Mouse (Mus musculus): ENCODE results near the gene Arntl2.
"Not testable (repeated sequence)": the region's sequence is repeated elsewhere in the genome, so short reads cannot be mapped to it uniquely, and the experiment has no call there.

Arntl2 gene

DNA sequence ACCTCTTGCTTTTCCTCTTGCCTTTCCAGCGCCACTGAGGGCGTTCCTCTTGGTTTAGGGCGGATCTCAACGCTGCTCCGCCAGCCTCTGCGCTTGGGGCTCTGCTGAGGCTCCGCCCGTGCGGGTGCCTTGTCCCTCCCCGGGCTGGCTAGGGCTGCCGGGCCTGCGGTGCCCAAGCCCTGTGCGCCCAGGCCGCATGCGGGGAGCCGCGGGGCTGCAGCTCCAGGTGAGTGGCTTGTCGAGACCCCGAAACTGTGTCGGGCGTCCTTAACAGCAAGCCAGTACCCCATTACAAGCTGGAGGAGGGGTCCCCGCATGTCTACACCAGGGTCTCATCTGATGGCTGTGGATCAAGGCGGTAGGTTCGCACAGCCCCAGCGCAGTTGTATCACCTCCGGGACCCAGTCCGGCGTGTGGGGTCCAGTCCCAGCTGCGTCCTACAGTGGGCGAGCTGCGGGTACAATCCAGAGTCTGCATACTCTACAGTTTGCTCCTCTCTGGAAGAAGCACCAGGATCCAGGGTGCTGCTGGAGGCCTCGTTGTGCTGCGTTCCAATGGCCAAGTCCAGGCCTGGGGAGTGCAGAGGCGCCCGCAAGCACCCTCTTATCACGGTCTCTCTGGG is at the start of gene Arntl2:
Gene Arntl2 (plus strand): TSS at position 132 of the 622 bp plus-strand sequence.
- DNase-seq (ENCODE audit: low spot score in 2 of 2) = peak; percentile 20 to 63

DNA sequence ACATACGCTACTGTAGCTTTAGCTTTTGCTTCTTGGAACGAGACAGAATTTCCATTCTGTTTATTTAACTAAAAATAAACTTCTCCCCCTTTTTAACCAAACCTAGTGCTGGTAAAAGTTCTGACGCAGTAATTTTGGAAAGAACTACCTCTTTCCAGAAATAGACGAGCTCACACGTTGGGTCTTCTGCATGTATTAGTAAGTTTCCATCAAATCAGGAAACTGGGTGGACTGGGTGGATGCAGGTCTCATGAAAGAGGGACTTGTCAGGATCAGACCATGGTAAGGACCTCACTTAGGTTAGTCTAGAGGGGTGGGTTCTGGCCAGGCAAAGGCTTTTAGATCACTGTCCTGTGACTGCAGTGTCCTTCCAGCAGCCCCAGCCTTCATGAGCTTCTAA is 49.3 kb upstream of the Arntl2 start:
- DNase-seq (ENCODE audit: low spot score in 2 of 2) = no peak

DNA sequence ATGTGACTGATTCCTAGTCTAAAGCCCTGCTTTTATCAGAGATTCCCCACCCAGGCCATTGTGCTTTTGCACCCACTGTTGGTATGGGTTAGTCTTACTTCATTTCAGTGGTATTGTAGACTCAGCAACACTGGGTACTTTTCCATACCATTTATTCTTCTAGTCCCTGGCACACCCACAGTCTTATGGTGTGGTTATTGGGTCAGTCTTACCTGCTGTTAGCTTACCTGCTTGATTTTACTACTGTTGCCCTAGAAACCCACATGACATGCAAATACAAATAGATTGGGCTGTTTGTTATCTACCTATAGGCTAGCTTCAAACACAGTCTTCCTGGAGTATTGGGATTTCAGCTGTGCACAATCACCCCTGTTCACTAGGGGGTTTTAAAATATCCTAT is 48.8 kb upstream of the Arntl2 start:
- DNase-seq (ENCODE audit: low spot score in 2 of 2) = no peak

DNA sequence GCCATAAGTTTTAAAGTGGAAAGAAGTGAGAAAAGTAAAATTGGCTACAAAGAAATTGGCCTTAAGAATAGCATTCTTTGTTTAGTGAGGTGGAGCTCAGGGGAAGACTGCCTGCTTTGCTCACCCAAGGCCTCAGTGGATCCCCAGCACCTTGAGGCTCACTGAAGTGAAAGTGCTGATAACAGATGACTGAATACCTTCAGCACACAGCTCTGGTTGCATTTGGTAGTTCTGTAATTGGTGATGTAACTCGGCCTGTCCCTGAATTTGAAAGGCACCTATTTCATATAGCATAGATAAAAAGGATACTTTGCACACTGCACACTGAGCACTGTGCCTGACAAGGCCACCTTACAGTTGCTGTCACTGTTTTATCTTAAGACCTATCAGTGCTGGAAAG is 47.6 kb upstream of the Arntl2 start:
- no peak for DNase-seq (ENCODE audit: low spot score in 2 of 2)

DNA sequence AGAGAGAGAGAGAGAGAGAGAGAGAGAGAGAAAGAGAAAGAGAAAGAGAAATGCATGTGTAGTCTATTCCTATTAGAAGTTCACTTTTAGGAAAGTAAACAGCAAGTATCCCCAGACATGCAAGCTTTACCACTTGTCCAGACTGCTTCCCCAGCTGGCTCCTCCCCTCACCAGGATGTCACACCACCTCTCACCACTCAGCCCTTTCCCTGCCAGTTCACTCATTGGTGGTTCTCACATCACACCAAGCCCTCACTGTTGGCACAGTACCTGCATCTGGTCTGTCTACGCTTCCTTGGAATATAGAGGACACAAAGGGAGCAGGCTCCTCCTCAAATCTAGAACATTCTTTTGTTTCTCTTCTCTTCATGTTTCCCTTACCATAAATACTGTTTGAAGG is 44.2 kb upstream of the Arntl2 start:
- DNase-seq (ENCODE audit: low spot score in 2 of 2) = no peak

DNA sequence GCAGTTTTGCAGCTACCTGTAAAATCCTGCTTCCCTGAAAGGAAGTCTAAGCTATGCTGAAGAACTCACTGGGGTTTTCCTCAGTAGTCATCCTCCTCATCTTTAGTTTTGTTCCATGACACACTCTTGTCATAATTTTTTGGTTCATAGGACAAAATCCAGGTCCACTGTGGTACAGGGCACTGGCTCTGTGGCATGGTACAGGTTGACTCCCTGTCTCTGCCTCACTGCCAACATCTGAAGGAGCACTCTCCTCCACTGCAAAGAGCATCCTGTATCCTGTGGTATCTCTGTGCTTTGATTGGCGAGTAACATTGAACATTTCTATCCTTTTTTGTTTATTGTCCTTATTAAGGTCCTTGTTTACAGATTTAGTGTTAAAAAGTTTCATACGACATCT is 43.7 kb upstream of the Arntl2 start:
- no peak for DNase-seq (ENCODE audit: low spot score in 2 of 2)

DNA sequence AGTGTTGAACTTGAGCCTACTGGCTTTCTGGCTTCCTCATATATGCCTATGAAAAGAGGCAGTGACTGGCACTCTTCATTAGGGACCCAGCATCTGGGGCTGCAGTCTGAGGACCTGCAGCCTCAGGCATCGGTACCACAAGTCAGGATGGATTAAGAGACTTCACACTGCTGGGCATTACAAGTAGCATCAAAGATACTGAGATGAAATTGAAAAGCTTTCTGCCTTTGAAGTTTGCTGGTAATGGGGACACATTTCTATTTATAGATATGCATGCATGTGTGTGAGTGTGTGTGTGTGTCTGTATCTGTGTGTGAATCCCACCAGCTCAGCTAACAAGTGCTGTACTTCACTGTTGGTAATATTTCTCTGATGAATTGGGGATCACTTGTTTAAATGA is 43.2 kb upstream of the Arntl2 start:
- no peak for DNase-seq (ENCODE audit: low spot score in 2 of 2)

DNA sequence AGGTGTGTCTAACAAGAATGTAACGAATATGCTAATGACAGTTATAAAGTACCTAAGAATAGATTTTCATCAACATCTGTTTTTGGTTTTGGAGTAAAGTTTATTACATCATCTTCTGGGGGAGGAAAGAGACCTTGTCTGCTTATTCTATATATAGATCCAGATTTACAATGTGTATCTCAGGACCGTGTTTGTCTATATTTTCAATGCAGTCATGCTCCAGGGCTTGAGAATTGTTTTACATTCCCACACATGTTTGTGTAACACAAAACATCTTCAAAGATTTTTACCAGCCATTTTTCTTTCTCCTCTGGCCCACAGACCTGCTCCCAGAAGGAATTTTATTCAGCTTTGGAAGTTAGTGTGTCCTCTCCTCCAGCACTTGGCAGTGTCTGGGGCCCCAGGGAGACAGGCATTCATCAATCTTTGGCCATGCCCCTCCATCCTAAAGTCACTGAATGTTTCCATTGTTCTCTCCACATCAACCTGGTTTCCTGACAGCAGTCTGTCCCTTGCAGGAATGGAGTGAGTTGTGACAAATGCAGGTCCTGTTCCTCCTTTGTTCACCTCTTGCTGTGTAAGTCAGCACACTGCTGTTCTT is 42.2 kb upstream of the Arntl2 start:
- DNase-seq (ENCODE audit: low spot score in 2 of 2) = no peak

DNA sequence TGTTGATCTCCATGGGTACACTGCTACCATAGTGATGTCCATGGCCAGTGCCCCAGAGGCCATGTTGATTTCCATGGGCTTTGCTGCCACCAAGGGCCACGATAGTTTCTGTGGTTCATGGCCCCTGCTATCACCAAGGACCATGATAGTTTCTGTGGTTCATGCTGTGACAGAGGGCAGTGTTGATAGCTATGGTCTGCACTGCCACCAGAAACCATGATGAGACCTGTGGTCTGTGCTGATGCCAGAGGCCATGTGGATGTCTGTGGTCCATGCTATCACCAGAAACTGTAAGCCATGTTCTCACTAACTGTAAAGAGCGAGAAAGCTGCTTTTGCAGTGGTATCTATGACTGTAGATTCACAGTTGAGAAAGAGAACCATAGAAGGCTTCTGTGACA is 40.7 kb upstream of the Arntl2 start:
- no peak for DNase-seq (ENCODE audit: low spot score in 2 of 2)

DNA sequence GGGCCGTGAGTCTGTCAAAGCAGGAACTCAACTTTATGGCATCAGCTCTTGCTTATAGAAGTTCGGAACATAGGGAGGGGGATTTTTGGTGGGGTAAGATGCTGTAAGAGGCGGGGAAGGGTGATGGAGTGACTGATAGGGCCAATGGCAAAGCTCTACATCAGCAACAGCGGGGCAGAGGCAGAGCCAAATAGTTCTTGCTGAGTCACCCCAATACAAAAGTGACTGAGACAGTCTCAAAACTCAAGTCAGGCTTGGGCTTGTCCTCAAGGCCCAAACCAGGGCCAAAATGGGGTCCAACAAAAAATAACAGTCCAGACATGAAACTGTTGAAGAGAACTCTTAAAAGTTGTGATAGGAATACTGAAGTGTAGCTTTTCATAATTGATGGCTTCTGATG is 40.2 kb upstream of the Arntl2 start:
- no peak for DNase-seq (ENCODE audit: low spot score in 2 of 2)

DNA sequence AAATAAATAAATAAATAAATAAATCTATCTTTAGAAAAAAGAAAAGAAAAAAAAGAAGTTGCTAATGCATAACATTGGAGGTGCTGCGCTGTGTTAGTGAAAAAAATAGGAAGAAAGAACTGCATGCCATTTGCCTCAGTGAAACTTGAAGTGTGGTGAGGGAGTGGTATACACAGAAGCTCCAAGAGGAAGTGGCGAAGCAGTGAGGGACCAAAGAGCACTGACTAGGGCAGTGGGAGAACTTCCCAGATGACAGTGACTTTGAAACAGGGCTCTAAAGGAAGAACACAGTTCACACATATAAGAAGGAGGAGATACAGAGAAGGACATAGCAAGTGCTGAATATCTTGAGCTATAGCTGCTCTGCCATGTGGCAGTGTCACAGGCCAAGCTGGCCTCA is 36.8 kb upstream of the Arntl2 start:
- DNase-seq (ENCODE audit: low spot score in 2 of 2) = no peak

DNA sequence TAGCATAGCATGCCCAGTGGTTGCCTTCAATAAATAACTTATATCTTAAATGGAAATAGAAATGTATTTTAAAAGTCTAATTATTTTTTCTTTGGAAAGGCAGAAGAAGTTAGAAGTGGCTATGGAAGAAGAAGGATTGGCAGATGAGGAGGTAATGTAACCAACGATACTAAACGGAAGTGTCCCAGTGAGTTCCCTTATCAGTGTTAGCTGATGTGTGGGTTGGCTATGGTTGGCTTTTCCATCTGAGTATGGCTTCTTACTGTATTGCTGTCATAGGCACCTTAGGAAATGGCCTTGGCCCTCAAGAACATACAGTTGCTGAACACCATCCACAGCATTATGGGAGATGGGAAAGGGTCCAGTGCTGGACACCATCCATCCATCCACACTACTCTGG is 35.8 kb upstream of the Arntl2 start:
- DNase-seq (ENCODE audit: low spot score in 2 of 2) = no peak

DNA sequence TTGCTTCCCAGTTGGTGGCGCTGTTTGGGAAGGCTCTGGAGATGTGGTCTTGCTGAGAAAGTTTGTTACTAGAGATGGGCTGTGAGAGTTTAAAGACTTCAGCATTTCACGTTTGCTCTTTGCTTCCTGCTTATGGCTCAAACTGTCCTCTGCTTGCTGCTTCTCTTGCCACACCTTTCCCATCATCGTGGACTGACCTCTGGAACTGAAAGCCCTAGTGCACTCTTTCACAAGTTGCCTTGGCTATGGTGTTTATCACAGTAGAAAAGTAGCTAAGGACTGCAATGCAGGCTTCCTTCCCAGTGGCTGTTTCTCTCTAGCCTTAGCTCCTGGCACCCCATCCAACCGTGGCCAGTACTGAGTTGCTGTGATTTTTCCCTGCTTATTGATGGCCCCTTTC is 35.1 kb upstream of the Arntl2 start:
- no peak for DNase-seq (ENCODE audit: low spot score in 2 of 2)

DNA sequence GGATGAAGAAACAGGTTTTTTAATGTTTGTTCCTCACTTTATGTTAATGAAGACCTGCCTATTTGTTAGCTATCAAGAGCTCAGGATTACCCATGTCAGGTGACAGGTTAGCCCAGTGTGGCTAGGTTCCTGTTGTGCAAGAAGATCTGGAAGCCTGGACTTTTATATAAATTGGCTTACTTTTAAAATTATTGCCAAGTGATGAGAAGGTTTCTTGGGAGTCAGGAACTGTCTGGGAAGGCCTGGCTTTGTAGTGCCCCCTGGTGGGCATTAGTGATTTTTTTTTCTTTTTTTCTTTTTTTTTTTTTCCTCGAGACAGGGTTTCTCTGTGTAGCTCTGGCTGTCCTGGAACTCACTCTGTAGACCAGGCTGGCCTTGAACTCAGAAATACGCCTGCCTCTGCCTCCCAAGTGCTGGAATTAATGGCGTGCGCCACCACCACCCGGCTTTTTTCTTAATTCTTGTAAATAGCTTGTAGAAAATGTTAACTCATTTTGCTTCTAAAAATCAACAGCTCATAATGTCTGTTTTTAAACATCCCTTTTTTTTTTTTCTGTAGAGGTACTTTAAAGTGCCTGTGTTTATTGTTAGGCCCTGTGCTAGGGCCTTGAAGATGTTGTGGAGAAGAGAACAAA is 33.5 kb upstream of the Arntl2 start:
- no peak for DNase-seq (ENCODE audit: low spot score in 2 of 2)

DNA sequence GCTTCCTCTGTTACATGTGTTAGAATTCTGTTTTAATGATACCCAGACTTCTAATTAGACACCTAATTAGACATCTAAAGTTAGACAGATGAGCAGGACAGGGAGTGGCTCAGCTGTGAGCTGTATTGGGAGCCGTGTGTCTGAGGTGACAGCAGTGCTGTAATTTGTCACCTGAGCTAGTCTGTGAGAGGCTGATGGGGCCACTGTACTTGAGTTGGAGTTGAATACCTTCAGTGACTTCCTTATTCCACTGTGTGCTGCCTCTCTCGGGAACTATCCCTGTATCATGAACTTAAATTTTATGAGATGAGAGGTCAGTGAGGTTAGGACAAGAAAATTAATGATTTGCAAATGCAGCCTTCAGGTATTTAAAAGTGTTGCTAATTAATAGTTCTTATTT is 31.3 kb upstream of the Arntl2 start:
- DNase-seq (ENCODE audit: low spot score in 2 of 2) = no peak

DNA sequence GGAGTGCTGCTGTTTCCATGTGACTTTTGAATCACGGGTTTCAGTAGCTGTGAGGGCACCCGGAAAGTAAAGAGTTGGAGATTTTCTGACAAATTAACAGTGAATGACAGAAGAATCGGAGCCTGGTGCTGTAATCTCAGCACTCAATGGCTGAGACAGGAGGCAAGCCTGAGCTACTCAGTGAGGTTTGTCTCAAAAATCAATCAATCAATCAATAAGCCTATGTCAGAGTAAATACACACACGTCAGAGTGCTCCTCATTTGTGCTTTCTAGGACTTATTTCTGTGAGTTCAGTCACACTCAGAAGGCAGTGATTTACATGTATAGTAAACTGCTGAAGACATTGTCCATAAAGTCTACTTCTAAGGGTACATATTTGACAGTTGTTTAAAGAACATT is 30.6 kb upstream of the Arntl2 start:
- DNase-seq (ENCODE audit: low spot score in 2 of 2) = no peak

DNA sequence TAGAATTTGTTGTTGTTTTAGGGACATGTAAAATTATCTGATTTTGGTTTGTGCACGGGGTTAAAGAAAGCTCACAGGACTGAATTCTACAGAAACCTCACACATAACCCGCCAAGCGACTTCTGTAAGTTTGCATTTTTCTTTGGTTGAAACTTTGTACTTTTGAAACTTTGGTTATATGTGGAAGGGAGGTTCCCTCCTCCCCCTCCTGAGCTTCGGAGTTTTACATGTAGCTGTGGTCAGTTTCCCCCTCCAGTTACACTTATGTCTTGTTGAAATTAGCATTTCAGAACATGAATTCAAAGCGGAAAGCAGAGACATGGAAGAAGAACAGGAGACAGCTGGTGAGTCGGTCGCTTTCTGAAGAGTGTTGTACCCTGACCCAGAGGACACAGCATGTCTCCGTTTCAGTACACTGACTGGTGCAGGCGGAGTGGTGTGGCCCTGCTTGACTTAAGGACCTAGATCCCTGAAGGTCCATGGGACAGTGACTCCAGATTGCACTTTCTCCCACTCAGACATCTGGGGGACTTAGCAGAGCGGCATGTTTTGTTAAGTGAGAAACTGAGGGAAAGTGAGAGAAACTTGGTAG is 26.9 kb upstream of the Arntl2 start:
- DNase-seq (ENCODE audit: low spot score in 2 of 2) = no peak

DNA sequence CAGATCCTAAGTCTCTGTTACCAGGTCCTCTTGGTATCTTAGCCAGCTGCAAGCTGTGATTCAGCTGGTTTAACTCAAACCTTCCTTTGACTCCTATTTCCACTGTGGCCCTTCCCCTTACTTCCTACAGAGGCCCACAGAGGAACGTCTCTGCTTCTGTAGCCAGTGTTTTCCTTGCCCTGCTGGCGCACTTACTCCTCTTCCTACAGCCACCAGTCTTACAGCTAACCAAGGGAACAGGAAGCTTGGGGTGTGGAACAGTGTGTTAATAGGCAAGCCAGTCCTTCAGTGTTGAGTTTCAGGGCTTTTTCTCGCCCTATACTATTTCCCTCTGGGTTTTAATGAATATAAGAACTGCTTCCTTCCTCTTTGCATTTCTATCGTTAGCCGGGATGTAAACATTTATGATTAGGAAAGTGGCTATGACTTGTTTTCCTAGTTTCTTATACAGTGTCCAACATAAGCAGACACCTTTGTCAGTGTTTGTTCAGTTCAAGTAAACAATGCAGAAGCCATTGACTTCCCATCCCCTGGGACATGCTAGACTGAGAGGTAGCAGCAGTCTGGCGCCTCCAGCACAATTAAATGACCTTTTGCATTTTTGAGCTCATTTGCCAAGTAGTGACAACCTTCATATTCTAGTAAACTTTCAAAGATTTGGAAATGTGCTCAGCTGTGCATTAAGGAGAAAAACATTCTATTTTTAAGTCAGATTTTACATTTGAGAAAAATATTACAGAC is 25.7 kb upstream of the Arntl2 start:
- DNase-seq (ENCODE audit: low spot score in 2 of 2) = no peak

DNA sequence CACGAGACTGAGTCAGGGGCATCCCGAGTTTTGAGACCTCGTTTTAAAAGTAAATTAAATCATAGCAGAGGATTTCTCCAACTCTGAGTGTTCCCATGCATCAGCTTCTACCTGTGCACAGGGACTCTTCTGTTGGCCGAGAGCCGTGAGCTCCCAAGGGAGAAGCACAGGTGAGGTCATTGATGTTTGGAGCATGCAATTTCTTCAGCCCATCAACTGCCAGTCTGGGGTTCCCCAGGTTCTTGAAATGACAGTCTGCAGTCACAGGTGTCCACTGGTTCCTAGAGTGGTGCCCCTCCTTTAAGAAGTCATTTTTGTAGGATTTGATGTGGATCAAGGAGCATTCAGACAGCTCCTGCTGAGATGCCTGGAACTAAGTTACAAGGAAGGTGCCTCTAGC is 25.0 kb upstream of the Arntl2 start:
- no peak for DNase-seq (ENCODE audit: low spot score in 2 of 2)

DNA sequence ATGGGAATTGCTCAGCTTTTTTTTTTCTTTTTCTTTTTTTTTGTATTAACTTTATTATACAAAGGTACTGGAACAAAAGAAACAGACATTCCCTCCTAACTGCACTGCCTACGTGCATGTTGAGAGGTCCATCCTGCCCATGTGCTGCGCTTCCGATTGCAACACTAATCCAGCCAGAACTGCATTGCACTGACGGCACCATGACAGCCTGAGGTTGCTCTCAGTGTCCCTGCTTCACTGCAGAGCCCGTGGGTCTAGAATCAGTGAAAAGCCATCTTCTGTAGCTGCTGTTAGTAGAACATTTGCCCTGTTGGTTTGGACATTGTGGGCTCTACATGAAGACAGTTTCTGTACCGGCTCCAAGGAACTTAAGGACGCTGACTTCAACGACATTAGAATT is 20.0 kb upstream of the Arntl2 start:
- DNase-seq (ENCODE audit: low spot score in 2 of 2) = not testable (repeated sequence)

DNA sequence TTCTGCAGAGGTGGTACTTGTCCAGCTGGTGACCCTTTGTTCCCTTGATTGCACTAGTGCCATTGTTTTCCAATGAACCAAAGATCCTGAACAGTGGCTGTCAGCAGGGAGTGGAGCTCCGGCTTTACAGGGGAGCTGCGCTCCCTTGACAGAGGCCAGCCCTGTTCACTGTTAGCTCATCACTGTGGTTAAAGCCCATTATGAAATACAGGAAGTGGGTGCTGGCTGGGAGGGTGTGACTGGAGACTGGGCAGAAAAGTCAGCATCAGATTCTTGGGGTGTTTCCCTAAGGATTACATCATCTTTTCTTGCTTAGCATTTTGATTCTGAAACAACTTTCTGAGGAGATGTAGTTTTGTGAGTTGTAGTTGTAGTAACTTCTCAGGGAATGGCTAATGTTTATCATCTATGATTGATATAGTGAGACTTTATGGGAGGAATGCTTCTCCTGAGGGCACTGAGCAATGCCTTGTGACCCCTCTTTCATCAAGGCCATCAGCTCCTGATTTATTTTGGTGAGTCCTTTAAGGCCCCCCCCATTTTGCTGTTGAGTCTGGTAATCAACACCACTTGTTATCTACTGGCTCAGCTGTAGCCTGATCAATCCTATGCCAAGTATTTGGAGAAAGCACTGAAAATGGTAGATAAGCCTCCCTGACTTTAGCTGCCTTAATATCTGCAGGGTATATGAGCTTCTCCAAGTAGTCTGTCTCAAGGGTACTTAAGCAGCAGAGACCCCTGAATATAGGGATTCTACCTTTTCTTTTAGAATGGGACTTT is 19.1 kb upstream of the Arntl2 start:
- no peak for DNase-seq (ENCODE audit: low spot score in 2 of 2)

DNA sequence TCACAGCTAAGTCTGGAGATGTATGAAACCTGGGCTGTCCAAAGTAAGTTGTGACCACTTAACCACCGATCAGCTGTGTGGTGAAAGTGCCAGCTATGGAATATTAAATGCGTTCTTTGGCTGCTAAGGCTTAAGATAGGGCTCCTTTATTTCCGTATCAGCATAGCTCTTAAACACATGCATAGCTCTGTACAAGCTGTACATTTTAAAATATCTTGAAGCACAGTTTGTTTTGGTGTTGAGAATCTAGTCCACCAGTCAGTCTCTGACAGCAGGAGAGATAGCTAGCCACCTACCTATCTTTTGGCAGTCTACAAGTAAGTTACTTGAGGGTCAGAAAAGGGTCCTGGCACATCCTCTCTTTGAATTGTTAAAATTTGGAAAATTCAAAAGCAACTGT is 17.8 kb upstream of the Arntl2 start:
- no peak for DNase-seq (ENCODE audit: low spot score in 2 of 2)

Data from frontal cortex, postnatal 14 days (tissue).